Mouse (Mus musculus) 416B (cell line): ENCODE results near the gene Slc12a9.
A peak's percentile ranks its signal among the peaks of the same experiment; 100 is the strongest.

Experiments used
- DNase-seq: peaks from one replicate; pipeline ENCODE4 v3.0.0; 2011; ENCODE audit warnings: low read depth

Gene Slc12a9

DNA sequence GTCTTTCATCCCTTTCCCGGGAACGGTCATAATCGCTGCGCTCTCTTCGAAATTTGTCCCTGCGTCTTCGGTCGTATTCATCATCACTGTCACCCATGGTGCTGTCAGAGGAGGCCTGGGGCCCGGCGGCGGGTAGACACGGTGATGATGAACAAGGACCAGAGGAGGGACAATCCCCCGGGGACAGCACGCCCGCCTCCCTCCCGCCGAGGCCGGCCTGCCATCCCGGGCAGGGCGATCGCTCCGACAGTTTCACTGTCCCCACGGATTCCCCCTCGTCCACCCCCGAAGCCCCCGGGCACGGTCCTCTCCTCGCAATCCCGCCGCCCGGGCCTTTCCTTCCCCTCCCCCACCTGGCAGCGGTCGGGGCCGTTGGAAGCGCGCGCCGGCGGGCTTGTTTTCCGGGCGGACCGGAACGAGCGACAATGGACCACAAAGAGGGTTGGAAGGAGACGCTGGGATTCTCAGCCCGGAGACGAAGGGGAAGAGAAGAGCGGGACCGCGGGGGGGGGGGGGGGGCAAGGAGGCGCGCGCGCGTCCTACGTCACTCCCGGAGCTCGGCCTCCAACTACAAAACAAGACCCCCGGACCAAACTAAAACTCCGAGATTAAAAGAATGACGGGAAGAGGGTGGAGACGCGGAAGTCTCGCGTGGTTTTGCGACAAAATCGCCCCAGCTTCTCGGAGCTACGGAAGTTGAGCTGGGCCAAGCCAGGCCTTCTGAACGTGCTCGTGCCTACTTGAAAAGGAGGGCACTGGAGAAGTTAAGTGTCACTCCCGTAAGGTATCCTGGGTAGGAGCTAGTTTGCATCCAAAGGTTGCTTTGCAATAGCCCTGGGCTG lies 26.1 kb downstream of the Slc12a9 start, which contains the start of gene Srrt:
Srrt (minus strand) TSS at position 604 of the 842 bp plus-strand sequence.
- DNase-seq, result peak; percentile 99

- DNase-seq, result no peak
Measured at GRCm38 (mm10) chr5:137306439-137307005, 26.9 kb downstream of the Slc12a9 start.

DNA sequence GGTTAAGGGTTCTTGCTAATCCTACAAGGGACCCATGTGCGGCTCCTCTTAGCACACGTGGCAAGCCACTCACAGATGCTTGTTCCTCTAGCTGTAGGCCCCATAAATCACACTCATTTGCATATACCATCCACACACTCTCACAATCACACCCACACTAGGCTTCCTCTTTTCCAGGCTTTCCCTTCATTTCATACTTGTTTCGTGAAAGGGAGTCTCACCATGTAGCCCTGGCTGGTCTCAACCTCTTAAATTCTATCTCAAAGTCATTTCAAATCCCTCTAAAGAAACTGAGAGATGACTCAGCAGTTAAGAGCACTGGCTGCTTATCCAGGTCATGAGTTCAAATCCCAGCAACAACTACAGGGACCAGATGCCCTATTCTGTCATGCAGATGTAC lies 27.6 kb downstream of the Slc12a9 start:
- peak; percentile 55 for DNase-seq

GRCm38 (mm10) chr5:137304816-137305215 lies 28.6 kb downstream of the Slc12a9 start:
- DNase-seq, result no peak

DNA sequence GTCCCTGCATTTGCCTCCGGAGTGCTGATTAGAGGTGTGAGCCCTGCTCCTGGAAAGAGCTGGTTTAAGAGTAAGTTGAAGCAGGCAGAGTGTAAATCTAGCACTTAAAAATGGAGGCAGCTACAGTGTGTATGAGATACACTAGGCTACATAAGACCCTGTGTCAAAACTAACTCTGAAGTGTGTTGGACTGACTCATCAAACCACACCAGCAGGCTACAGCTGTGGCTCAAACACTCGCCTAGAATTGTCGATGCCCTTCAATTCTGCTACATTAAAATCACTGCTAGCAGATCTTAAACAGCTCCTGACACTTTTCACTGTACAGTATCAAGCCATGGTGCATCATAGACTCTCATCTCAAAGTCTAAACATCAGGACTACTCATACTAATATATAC lies 29.2 kb downstream of the Slc12a9 start:
- peak; percentile 52 for DNase-seq

- DNase-seq, result no peak
Measured at GRCm38 (mm10) chr5:137303609-137304008, 29.8 kb downstream of the Slc12a9 start.

GRCm38 (mm10) chr5:137301253-137301652 lies 32.1 kb downstream of the Slc12a9 start:
- DNase-seq, result no peak

DNA sequence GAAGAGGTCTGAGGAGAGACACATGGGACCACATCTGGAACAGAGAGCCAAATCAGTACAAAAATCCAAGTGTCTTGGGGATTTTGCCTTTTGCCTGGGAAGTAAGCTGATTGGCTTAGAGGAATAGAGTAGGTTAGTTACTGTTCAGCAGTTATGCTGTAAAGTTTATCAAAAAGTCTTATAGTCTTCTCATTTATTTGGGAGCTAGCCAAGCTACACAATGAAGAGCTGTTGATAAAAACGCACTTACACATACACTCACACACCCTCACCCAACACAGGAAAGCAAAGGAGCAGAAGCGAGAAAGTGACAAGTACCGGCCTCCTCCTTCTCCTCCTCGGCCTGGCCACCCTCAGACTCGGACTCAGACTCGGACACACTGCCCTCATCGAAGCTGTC lies 34.2 kb downstream of the Slc12a9 start:
- DNase-seq, result no peak

DNA sequence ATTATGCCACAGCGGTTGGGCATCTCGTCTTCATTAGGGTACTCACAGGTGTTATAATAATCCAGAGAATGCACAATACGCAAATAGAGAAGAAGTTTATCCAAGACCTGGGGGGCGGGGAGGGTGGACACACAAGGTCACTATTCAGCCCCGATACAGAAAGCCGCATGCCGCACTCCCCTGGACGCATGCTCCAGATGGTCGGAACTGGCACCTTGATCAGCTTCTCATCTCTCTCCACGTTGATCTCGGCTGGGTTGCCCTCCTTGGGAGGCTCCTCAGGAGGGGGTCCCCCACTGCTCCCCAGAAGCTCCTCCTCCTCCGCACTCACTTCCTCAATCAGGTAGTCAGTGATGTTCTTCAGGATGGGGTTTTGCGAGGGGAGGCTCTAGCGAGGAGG lies 36.3 kb downstream of the Slc12a9 start:
- no peak for DNase-seq

GRCm38 (mm10) chr5:137295712-137296111 lies 37.7 kb downstream of the Slc12a9 start:
- no peak for DNase-seq

GRCm38 (mm10) chr5:137295296-137295695 lies 38.1 kb downstream of the Slc12a9 start:
- DNase-seq, result no peak

- no peak for DNase-seq
Measured at GRCm38 (mm10) chr5:137294744-137295093, 38.7 kb downstream of the Slc12a9 start.

DNA sequence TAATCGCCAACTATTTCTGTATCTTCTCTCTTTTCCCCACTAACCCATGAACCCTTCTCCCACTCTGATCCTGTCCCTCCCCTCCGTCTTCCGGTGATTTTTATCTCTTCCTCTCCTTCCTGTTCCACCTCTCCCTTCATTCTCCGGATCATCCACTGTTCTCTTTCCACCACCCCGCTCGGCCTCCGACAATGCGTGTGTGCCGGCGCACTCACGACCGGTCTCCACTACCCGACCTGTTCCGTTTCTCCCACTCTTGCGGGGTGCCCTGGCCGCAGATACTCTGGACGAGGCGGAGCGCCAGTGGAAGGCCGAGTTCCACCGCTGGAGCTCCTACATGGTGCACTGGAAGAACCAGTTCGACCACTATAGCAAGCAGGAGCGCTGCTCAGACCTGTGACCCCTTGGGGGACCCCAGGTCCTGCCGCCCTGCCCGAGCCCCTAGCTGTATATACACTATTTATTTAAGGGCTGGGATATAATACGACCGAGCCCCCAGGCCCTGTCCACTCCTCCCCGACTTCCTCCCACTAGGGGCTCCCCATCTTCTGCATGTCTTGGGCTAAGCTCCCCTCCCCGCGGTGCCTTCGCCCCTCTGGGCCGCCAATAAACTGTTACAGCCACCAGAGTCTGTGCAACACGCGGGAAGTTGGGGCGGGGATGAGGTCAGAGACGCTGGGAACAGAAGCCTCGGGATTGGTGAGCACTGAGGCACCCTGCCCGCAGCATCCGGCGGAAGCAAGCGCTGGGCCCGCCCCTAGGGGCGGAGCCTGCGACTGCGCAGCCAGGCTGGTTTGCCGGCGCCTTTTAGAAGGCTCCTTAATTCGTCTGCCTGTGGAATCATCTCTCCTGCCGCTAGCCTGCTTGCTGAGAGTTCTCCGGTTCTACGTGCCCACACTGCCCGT lies 39.3 kb downstream of the Slc12a9 start, which contains the start of gene Ufsp1:
Ufsp1 (plus strand) TSS at position 791 of the 905 bp plus-strand sequence.
- peak; percentile 98 for DNase-seq

- peak; percentile 89 for DNase-seq
Measured at GRCm38 (mm10) chr5:137293282-137293681, 40.1 kb downstream of the Slc12a9 start.

DNA sequence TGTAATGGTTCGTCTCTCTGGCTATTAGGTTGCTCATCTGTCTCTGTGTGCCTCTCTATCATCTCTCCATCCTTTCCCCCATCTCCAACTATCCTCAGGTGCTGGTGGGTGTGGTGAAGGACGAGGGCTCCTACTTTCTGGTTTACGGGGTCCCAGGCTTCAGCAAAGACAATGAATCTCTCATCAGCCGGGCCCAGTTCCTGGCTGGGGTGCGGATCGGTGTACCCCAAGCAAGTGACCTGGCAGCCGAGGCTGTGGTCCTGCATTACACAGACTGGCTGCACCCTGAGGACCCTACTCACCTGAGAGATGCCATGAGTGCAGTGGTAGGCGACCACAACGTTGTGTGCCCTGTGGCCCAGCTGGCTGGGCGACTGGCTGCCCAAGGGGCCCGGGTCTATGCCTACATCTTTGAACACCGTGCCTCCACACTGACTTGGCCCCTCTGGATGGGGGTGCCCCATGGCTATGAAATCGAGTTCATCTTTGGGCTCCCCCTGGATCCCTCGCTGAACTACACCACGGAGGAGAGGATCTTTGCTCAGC lies 41.9 kb downstream of the Slc12a9 start:
- no peak for DNase-seq

- DNase-seq, result peak; percentile 81
Measured at GRCm38 (mm10) chr5:137290677-137291076, 42.7 kb downstream of the Slc12a9 start.

- peak; percentile 72 for DNase-seq
Measured at GRCm38 (mm10) chr5:137289591-137290365, 43.6 kb downstream of the Slc12a9 start.

DNA sequence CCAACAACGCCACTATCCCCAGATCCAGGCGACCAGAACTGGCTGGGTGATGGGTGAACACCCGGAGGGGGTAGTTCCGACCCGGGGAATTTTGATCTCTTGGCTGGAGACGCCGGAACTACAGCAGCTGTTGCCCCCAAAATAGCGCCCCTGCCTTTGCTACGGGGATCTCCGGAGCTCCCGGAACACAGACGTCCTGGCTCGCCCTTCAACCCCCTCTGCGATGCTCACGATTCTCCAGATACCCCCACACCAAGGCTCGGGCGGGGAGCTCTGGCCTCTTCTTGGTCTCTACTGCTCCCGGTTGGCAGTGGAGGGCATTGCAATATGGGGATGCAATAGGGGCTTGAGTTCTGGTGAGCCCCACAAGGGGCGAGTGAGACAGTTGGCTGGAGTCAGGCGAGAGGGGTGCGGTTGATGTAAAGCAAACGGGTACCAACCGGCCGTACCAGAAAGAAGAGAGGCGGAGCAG lies 44.4 kb downstream of the Slc12a9 start:
- DNase-seq, result peak; percentile 69

GRCm38 (mm10) chr5:137287953-137288743 lies 45.2 kb downstream of the Slc12a9 start:
- no peak for DNase-seq
